Mouse (Mus musculus) T-cell, adult 2 months (primary cell): ENCODE results near the gene Tfb2m.

ENCODE experiments used
- DNase-seq: peaks from one replicate; pipeline ENCODE4 v3.0.0; 2022; ENCODE audit warnings: low spot score

Gene Tfb2m

DNA sequence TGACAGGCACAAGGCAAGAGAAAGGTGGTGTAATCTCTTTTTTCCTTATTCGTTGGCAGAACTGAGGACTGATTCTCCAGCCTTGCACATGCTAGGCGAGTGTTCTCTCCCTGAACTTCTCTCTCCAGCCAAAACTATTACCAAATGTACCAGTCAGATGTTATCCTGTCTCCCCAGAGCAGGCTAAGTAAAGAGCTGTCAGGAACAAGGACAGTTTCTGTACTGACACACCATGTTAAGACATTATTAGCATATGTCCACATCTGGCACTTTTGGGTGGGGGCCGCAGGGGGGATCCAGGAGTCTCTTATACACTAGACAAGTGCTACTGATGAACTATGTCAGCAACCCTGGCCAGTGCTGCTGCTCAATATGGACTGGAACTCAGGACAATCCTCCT, 10.9 kb upstream of the Tfb2m start:
- no peak for DNase-seq

- DNase-seq, result peak; percentile 25
Measured at GRCm38 (mm10) chr1:179553949-179554347, 7.9 kb upstream of the Tfb2m start.

GRCm38 (mm10) chr1:179553197-179553948, 7.3 kb upstream of the Tfb2m start:
- no peak for DNase-seq

DNA sequence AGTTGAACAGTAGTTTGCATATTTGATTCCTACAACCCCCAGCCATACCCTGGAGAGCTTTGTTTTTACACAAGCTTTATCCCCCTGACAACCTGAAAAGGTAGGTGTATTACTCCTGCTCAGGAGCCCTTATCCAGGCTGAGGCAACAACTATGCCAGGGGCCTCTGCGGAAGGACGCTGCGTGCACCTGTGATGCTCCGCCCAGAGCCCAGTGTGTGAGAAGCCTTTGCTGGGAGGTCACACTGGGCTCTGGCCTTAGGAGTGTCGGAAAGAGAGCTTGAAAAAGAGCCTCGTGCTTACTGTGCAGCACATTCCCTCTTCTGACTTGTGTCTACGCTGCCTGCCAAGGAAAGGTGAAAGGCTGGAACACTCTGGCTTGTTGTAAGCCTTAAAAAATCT, 6.7 kb upstream of the Tfb2m start:
- DNase-seq, result no peak

GRCm38 (mm10) chr1:179551921-179552320, 5.9 kb upstream of the Tfb2m start:
- no peak for DNase-seq

GRCm38 (mm10) chr1:179551336-179551735, 5.3 kb upstream of the Tfb2m start:
- DNase-seq, result no peak

DNA sequence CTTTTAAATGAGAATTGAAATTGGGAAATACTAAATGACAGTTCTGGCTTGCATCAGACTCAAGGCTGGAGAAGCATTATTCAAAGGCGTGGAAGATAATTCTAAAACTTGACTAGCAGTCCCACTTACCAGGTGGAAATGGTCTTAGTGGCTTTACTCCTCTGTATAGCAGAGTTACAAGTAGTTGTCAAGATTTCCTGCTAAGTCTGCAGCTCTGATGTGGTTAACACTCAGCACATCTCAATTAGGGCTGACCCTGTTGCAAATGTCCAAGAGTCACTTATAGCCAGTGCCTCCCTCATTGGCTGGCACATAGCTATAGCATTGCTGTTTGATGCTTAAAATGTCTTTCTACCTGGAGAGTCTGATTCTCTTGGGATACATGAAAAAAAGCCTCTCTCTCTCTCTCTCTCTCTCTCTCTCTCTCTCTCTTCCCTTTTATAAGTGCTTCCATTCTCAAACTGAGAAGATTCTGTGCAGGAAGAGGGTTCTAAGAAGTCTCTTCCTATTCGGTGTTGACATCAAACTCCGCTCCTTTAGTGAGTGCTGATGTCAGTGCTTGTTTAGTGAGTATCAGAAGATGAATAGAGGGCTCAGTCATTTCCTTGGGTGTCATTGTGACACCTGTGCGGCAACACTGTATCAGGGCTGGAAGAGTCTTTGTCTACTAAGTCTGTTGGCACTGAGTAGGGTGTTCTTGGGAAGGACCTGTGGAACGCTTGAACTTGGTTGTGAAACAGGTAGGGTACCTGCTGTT, 3.1 kb upstream of the Tfb2m start:
- peak; percentile 73 for DNase-seq

GRCm38 (mm10) chr1:179548220-179548619, 2.2 kb upstream of the Tfb2m start:
- no peak for DNase-seq

DNA sequence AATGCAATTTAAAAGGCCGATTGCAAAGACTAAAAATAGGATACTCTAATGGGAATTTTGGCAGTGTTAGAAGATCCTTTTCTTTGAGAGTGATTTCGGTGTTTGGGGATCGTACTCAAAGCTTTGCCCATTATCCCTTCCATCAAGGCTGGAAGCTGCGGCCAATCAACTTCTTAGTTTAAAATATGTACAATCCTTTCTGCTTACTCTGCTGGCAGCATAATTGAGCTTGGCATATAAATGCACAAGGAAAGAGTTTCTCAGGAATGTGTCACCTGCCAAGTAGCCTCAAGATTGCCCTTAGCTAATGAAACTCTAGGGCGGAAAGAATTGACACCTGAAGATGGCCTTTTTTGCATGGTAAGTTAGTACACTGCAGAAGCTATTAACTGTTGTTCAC, 1.1 kb upstream of the Tfb2m start:
- no peak for DNase-seq

- DNase-seq, result no peak
Measured at GRCm38 (mm10) chr1:179546551-179546917, 467 bp upstream of the Tfb2m start.

DNA sequence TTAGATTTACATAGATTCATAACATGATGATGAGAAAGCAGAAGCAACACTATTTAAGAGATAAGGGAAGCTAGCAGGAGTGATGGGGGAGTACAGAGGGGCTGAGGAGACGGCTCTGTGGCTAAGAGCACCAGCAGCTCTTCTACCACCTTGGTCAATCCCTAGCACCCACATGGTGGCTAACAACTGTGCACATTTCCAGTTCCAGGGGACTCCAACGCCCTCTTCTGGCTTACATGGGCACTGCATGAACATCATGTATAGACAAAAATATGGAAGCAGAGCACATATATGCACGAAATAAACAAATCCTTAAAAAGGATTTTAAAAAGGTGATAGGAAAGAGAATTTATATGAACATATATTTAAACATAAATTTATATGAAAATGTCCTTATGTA, 4.6 kb downstream of the Tfb2m start:
- DNase-seq, result peak; percentile 16

- DNase-seq, result no peak
Measured at GRCm38 (mm10) chr1:179539887-179540286, 6.2 kb downstream of the Tfb2m start.

GRCm38 (mm10) chr1:179539054-179539453, 7.0 kb downstream of the Tfb2m start:
- no peak for DNase-seq

DNA sequence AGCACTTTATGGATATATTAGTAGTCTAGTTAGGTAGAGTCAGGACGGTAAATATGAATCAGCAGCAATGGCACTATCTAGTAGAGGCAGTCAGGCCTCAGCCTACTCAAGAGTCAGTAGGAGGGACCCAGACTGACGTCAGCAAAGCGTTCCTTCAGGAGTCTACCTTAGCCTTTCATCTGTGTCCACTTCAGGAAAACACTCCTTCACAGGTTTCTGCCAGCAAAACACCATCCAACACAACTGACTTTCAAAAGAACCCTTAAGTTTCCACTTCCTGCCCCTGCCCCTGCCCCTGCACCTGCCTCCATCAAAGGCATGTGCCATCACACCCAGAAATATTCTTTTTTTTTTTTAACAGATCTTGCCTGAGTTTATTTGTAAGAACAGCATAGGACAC, 26.2 kb downstream of the Tfb2m start:
- peak; percentile 48 for DNase-seq

- peak; percentile 84 for DNase-seq
Measured at GRCm38 (mm10) chr1:179517713-179518465, 28.2 kb downstream of the Tfb2m start, which contains the start of gene Smyd3. Gene Smyd3 (minus strand): TSS chr1:179518041.

- peak; percentile 35 for DNase-seq
Measured at GRCm38 (mm10) chr1:179516941-179517712, 28.9 kb downstream of the Tfb2m start.

DNA sequence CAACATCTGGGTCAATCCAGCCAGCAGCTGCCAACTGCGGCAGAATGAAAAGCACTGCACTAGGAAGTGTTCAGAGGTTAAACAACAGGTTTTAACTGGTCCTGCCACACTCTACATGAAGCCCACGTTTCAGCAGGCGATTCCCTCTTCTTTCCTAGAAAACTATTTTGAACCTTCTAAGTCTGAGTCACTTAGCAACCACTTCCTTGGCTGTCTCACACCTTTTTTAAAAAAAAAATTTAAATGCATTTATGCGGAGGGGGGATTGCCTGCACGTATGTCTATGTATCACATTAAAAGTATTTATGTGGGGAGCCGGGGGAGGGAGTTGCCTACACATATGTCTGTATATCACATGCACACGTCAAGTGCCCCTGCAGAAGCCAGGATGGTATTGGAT, 34.2 kb downstream of the Tfb2m start:
- no peak for DNase-seq

- DNase-seq, result no peak
Measured at GRCm38 (mm10) chr1:179510546-179511340, 35.3 kb downstream of the Tfb2m start.

- peak; percentile 51 for DNase-seq
Measured at GRCm38 (mm10) chr1:179506530-179507315, 39.3 kb downstream of the Tfb2m start.

DNA sequence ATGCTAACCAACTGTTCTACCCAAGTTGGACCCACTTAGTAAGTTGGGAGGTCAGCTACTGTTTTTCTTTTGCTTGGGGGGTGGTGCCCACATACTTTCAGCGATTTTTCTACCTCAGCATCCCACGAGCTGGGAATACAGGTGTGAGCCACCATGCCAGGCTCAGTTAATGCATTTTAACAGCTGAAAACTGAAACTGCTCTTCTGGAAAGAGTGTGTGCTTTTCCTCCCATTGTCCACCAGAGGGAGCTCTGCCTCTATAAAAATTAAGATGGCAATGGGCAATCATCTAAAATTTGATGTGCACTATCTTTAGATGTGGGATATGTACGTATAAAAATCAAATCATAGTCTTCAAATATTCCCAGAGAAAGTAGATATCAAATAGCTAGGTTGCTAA, 43.5 kb downstream of the Tfb2m start:
- DNase-seq, result peak; percentile 16
